Comparison of ENCODE assay signal across 8 mouse cellular contexts in the genomic region with DNA sequence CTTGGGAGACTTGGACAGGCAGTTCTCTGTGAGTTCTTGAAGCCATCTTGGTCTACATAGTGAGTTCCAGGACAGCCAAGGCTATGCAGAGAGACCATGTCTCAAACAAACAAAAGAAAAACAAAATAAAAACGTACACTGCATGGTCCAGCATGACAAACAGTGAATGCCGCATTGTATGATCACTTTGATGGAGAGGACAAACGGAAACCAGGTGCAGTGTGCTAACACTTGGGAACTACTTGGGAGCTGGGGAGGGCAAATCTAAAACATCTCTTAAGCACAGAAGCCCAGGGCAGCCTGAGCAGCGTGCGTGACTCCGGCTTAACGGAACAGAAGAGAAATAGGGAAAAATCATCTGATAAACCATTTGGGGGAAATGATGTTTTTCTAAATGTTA. TPM values are rescaled to one million over a fixed set of nuclear protein-coding genes. Genes with fewer than 3 reads are reported as not detected.
DNase-seq lines count a peak whose midpoint lies in the region; ATAC-seq lines count a peak whose summit lies in the region.
"Had no signal": no experiment of that assay in that cellular context is flagged by ENCODE, and none has a peak within 500 bp of the region (broad histone marks: within the 10 kb centered on the region; RNA-seq: fewer than 3 reads in every experiment).

A gene (minus strand): TSS at position 101 of the 400 bp plus-strand sequence.

- DNase-seq in midbrain, embryonic 14.5 days, result no peak
- no peak for DNase-seq in adrenal gland, postnatal 4 days (ENCODE audit: low spot score in 2 of 2)
- no peak for DNase-seq in layer of hippocampus, postnatal 10 days (ENCODE audit: low spot score in 2 of 2)
- no peak for DNase-seq in right cerebral cortex, postnatal 10 days (ENCODE audit: low spot score in 2 of 2)
- DNase-seq: gastrocnemius, postnatal 25 days had no signal

- no peak within 1 kb of the TSS for H3K27ac ChIP-seq in midbrain, embryonic 14.5 days (replicated peaks; ENCODE audit: low read depth, low read length)
- no peak within 1 kb of the TSS for H3K27ac ChIP-seq in midbrain, embryonic 13.5 days
- H3K27ac ChIP-seq in forebrain, embryonic 13.5 days, result no peak within 1 kb of the TSS

- H3K4me3 ChIP-seq in midbrain, embryonic 14.5 days (replicated peaks; ENCODE audit: low read depth, low read length), result no peak within 1 kb of the TSS
- no peak within 1 kb of the TSS for H3K4me3 ChIP-seq in midbrain, embryonic 13.5 days (replicated peaks)
- no peak within 1 kb of the TSS for H3K4me3 ChIP-seq in forebrain, embryonic 13.5 days

- peaks cover 11% of the 10 kb centered on the region; the same call in 1 of the 2 replicates for H3K27me3 ChIP-seq in midbrain, embryonic 14.5 days (ENCODE audit: control insufficient read depth, insufficient read depth, low read length)
- peaks cover 38% of the 10 kb centered on the region for H3K27me3 ChIP-seq in midbrain, embryonic 13.5 days
- peaks cover 30% of the 10 kb centered on the region for H3K27me3 ChIP-seq in forebrain, embryonic 13.5 days

- H3K4me2 ChIP-seq in midbrain, embryonic 14.5 days (ENCODE audit: low read length), result no peak within 1 kb of the TSS
- H3K4me2 ChIP-seq in midbrain, embryonic 13.5 days (replicated peaks), result no peak within 1 kb of the TSS
- no peak within 1 kb of the TSS for H3K4me2 ChIP-seq in forebrain, embryonic 13.5 days

- no peaks in the 10 kb centered on the region; the same call in 1 of the 2 replicates for H3K36me3 ChIP-seq in midbrain, embryonic 14.5 days (ENCODE audit: control insufficient read depth, insufficient read depth, low read length)
- H3K36me3 ChIP-seq in midbrain, embryonic 13.5 days, result no peaks in the 10 kb centered on the region
- no peaks in the 10 kb centered on the region for H3K36me3 ChIP-seq in forebrain, embryonic 13.5 days (ENCODE audit: poor library complexity, severe bottlenecking)

- peaks cover 5% of the 10 kb centered on the region; the same call in 1 of the 2 replicates for H3K4me1 ChIP-seq in midbrain, embryonic 14.5 days (ENCODE audit: control insufficient read depth, insufficient read depth, low read length)
- H3K4me1 ChIP-seq in midbrain, embryonic 13.5 days (replicated peaks), result peaks cover 29% of the 10 kb centered on the region
- peaks cover 30% of the 10 kb centered on the region for H3K4me1 ChIP-seq in forebrain, embryonic 13.5 days

- H3K9me3 ChIP-seq in midbrain, embryonic 14.5 days (ENCODE audit: control insufficient read depth, low read length), result no peaks in the 10 kb centered on the region
- H3K9me3 ChIP-seq in midbrain, embryonic 13.5 days, result no peaks in the 10 kb centered on the region
- no peaks in the 10 kb centered on the region for H3K9me3 ChIP-seq in forebrain, embryonic 13.5 days (replicated peaks)

- no peak within 1 kb of the TSS for H3K9ac ChIP-seq in midbrain, embryonic 14.5 days (replicated peaks; ENCODE audit: low read length)
- no peak within 1 kb of the TSS for H3K9ac ChIP-seq in midbrain, embryonic 13.5 days (replicated peaks)
- H3K9ac ChIP-seq in forebrain, embryonic 13.5 days, result no peak within 1 kb of the TSS

- WGBS in midbrain, embryonic 14.5 days, result 89% methylated on average over 7 of the region's 7 CpGs
- WGBS in midbrain, embryonic 13.5 days, result 89% methylated on average over 7 of the region's 7 CpGs
- WGBS in forebrain, embryonic 13.5 days, result 89% methylated on average over 7 of the region's 7 CpGs

- no peak for ATAC-seq in midbrain, embryonic 14.5 days (ENCODE audit: low FRiP score, low TSS enrichment)
- no peak for ATAC-seq in midbrain, embryonic 13.5 days
- no peak for ATAC-seq in megakaryocyte-erythroid progenitor cell, adult 5-6 weeks (replicated peaks; ENCODE audit: low FRiP score, low TSS enrichment, poor library complexity, severe bottlenecking)
- ATAC-seq in forebrain, embryonic 13.5 days, result no peak

RNA-seq across cellular contexts. Expression of the gene that starts here (rescaled TPM):
- polyA plus RNA-seq in midbrain, embryonic 14.5 days (2014; fragmentation: Nextera tagmentation; extraction: Ambion mirVana), result 12.9 and 17.2 TPM in 2 replicates
- 6.0 and 7.0 TPM in 2 replicates for polyA plus RNA-seq in midbrain, embryonic 13.5 days (2015; fragmentation: Nextera tagmentation; extraction: Ambion mirVana)
- total RNA-seq in adrenal gland, postnatal 4 days (2021), result 10 to 100 TPM; 45.1 to 50.1 TPM
- 10 to 100 TPM; 29.2 to 34.1 TPM for total RNA-seq in layer of hippocampus, postnatal 10 days (2021)
- 24.2 and 28.8 TPM in 2 replicates for total RNA-seq in megakaryocyte-erythroid progenitor cell, adult 5-6 weeks (2014; fragmentation: Nextera tagmentation)
- total RNA-seq in megakaryocyte-erythroid progenitor cell, adult 5-6 weeks (2017), result 16.4 and 23.7 TPM in 2 replicates
- 4.2 and 4.5 TPM in 2 replicates for polyA plus RNA-seq in forebrain, embryonic 13.5 days (2015; fragmentation: Nextera tagmentation; extraction: Ambion mirVana)
